Mouse (Mus musculus) kidney, adult 2 months (tissue): ENCODE measurements at regions not wholly inside any gene's neighbourhood (a gene's known extent, or its start where the extent isn't known, plus 50 kb on each side); places are given as distances from the start of the nearest gene placed in this dataset.
A peak's percentile ranks its signal among the peaks of the same experiment; 100 is the strongest.

Source experiments
- DNase-seq: peaks from one replicate; pipeline ENCODE4 v3.0.0; 2021
- H3K27ac ChIP-seq: fragments of 200-500 bp; 2 replicates; pipeline ENCODE4 v1.5.1; 2012; ENCODE audit warnings: low read depth, low read length, control low read depth, inconsistent platforms; ENCODE audit not compliant: insufficient read depth
- H3K27me3 ChIP-seq: fragments of 200-500 bp; replicated peaks from 2 replicates; pipeline ENCODE4 v1.6.1; 2012; ENCODE audit warnings: mild to moderate bottlenecking, moderate library complexity, low read length, inconsistent platforms; ENCODE audit not compliant: control insufficient read depth, insufficient read depth
- H3K36me3 ChIP-seq: fragments of 200-500 bp; 2 replicates; pipeline ENCODE4 v1.6.1; 2012; ENCODE audit warnings: mild to moderate bottlenecking, moderate library complexity, low read length, inconsistent platforms; ENCODE audit not compliant: control insufficient read depth, insufficient read depth
- H3K4me1 ChIP-seq: fragments of 200-500 bp; 2 replicates; pipeline ENCODE4 v1.6.1; 2011; ENCODE audit warnings: low read length; ENCODE audit not compliant: control insufficient read depth, insufficient read depth
- H3K4me3 ChIP-seq: fragments of 200-500 bp; 2 replicates; pipeline ENCODE4 v1.5.1; 2011; ENCODE audit warnings: mild to moderate bottlenecking, low read depth, low read length, control low read depth; ENCODE audit not compliant: insufficient read depth
- CTCF ChIP-seq: fragments of 200-500 bp; conservative IDR thresholded peaks from 2 replicates; pipeline ENCODE4 v1.5.1; 2011; ENCODE audit warnings: low read depth, mild to moderate bottlenecking, control low read depth, low read length, moderate library complexity, mixed read lengths; ENCODE audit not compliant: insufficient read depth, insufficient read length
- POLR2A ChIP-seq: fragments of 200-500 bp; IDR thresholded peaks from one replicate; pipeline ENCODE4 v1.6.1; 2011; ENCODE audit warnings: low read depth, low read length, control low read depth
- WGBS: fragments of 180-500 bp; shearing (Covaris S2); methylation state at CpG from one replicate; pipeline ENCODE4 v1.1.7; 2018; 5-methylcytosine and 5-hydroxymethylcytosine counted together

DNA sequence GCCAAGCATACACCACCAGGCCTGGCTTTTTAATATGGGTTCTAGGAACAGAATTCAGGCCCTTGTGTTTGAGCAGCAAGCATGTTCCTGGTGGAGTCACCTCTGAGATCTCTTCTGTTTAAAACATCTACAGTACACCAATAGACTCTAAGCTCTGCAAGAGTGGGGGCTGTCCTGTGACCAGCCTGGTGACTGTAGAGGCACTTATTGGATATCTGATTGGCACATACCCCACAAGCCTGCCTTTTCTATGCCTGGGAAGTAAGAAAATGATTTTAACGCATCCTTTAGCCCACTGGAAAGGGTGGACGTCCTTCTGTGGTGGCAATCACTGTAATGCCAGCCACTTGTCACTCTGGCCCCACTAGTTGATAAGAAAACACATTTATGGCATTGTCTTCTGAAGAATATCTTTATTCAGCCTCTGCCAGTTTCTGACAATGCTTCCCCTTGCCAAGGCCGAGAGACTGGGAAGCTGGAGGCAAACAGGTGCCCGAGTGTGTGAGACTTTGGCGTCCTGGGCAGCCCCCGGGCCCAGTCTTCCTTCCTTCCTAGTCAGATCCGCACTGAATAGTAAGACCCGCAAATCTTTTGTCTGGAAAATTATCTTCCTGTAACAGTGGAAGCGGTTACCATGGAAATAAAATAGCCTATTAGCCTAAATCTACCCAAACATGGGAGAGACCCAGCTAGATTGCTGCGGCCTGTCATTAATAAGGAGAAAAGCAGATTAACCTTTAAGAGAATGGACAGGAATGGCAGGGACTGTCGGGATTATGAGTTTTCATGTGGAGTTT, 228.0 kb upstream of the Prok2 start:
- Histone ChIP-seq H3K27me3 (no peaks in the 10 kb centered on the region), H3K36me3 (no peaks in the 10 kb centered on the region), H3K4me1 (no peaks in the 10 kb centered on the region), H3K4me3 (no peak overlapping the region), H3K27ac (no peak overlapping the region)
- WGBS: 78% methylated on average over 11 of the region's 11 CpGs
- no peak for TF ChIP-seq CTCF
- no peak for TF ChIP-seq POLR2A
- DNase-seq: no peak

GRCm38 (mm10) chr6:99950811-99951210, 224.6 kb upstream of the Prok2 start:
- TF ChIP-seq CTCF (no peak), POLR2A (no peak)
- WGBS: 84% methylated on average over 8 of the region's 8 CpGs
- Histone ChIP-seq H3K36me3 (no peaks in the 10 kb centered on the region), H3K4me3 (no peak overlapping the region), H3K4me1 (no peaks in the 10 kb centered on the region), H3K27me3 (no peaks in the 10 kb centered on the region), H3K27ac (no peak overlapping the region)
- DNase-seq: no peak

- Histone ChIP-seq H3K4me1 (no peaks in the 10 kb centered on the region), H3K36me3 (no peaks in the 10 kb centered on the region), H3K27me3 (no peaks in the 10 kb centered on the region), H3K27ac (no peak overlapping the region), H3K4me3 (no peak overlapping the region)
- WGBS: 49% methylated on average over 2 of the region's 2 CpGs
- DNase-seq: peak; percentile 22
- TF ChIP-seq CTCF (no peak), POLR2A (no peak)
Measured at GRCm38 (mm10) chr6:99946917-99947316, 220.7 kb upstream of the Prok2 start.

- no peaks in the 10 kb centered on the region for H3K27me3 ChIP-seq
- TF ChIP-seq POLR2A (no peak), CTCF (no peak)
- no peaks in the 10 kb centered on the region for H3K36me3 ChIP-seq
- no peak for DNase-seq
- WGBS: 79% methylated on average over 3 of the region's 3 CpGs
- no peak overlapping the region for H3K27ac ChIP-seq
- no peaks in the 10 kb centered on the region for H3K4me1 ChIP-seq
- no peak overlapping the region for H3K4me3 ChIP-seq
Measured at GRCm38 (mm10) chr6:99946481-99946880, 220.3 kb upstream of the Prok2 start.

DNA sequence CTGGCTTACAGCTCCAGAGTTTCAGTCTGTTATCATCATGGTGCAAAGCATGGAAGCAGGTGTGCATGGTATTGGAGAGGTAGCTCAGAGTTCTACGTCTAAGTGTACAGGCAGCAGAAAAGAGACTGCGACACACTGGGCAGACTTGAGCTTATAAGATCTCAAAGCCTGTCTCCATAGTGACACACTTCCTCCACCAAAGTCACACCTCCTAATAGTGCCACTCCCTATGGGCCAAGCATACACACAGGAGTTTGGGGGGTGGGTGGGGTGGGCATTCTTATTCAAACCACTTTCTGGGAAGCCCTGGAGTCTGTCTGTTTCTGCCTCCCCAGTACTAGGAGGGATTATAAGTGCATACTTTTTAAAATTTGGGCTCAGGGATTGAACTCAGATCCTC, 219.5 kb upstream of the Prok2 start:
- no peaks in the 10 kb centered on the region for H3K36me3 ChIP-seq
- no peak overlapping the region for H3K4me3 ChIP-seq
- TF ChIP-seq CTCF (no peak), POLR2A (no peak)
- no peak for DNase-seq
- H3K27me3 ChIP-seq: no peaks in the 10 kb centered on the region
- H3K27ac ChIP-seq: no peak overlapping the region
- no peaks in the 10 kb centered on the region for H3K4me1 ChIP-seq
- 98% methylated on average over 2 of the region's 2 CpGs for WGBS

GRCm38 (mm10) chr6:99942958-99943357, 216.8 kb upstream of the Prok2 start:
- no peak for DNase-seq
- WGBS: 55% methylated on average over 1 of the region's 1 CpGs
- Histone ChIP-seq H3K36me3 (no peaks in the 10 kb centered on the region), H3K4me3 (no peak overlapping the region), H3K27me3 (no peaks in the 10 kb centered on the region), H3K4me1 (no peaks in the 10 kb centered on the region), H3K27ac (no peak overlapping the region)
- TF ChIP-seq CTCF (no peak), POLR2A (no peak)

- no peak overlapping the region for H3K27ac ChIP-seq
- H3K36me3 ChIP-seq: no peaks in the 10 kb centered on the region
- no peak for TF ChIP-seq POLR2A
- no peaks in the 10 kb centered on the region for H3K27me3 ChIP-seq
- H3K4me3 ChIP-seq: no peak overlapping the region
- no peaks in the 10 kb centered on the region for H3K4me1 ChIP-seq
- DNase-seq: no peak
- 39% methylated on average over 5 of the region's 5 CpGs for WGBS
Measured at GRCm38 (mm10) chr6:99940118-99940517, 213.9 kb upstream of the Prok2 start.
